Mouse (Mus musculus) layer of hippocampus, adult 6 months (tissue): ENCODE measurements around the gene Slc4a11. TPM values are rescaled to one million over a fixed set of nuclear protein-coding genes. Genes with fewer than 3 reads are reported as not detected.

Source experiments
- long read RNA-seq, 2 experiments: library from polyadenylated mRNA; unstranded; transcript quantifications; one replicate each; pipeline ENCODE4 v2.0.0; 2019 to 2020
- polyA plus RNA-seq: library from polyadenylated mRNA; unstranded; fragments of <200 nt; fragmentation: Nextera tagmentation; gene quantifications from 2 replicates; pipeline ENCODE4 v1.2.3, GENCODE M21; 2021

Gene Slc4a11
- polyA plus RNA-seq, result 0.28 and 1.1 TPM in 2 replicates
- long read RNA-seq, experiment 1, partial matches to known transcripts, result 0 of 1 reads
- long read RNA-seq, experiment 1, other reads (novel, unspliced or antisense), result 1 of 1 reads
- long read RNA-seq, experiment 2, partial matches to known transcripts, result 0 of 3 reads
- long read RNA-seq, experiment 2, other reads (novel, unspliced or antisense), result 1 of 3 reads

DNA sequence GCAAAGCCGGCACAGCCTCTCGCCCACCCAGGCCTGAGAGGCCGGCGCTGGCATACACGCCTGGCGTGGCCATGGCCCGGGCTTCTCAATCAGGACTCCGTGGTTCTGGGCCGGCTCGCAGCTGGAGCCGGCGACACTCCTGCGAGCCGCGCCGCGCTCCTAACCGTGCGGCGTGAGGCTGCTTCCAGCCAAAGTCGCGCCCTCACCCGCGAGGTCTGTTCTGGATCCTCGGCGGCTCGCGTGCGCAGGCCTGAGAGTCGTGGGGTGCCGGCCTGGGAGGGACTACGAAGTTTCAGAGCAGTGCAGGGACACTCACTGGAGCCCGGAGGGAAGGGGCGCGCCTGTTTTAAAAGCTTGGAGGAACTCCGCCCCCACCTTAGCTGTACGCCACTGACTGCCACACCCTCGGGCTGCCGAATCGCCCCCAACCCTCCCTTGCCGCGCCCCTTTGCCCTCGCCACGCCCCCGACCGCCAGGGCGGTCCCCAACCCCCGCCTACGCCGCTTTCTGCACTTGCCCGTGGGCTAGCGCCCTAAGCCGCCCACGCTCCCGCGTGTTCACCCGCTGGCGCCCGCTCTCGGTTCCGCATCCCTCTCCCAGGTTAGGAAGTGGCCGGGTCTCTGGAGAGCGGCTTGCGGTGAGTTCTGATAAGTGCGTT, at the start of gene Slc4a11:
Gene Slc4a11, minus strand, starts transcription at position 367 of the 658 bp plus-strand sequence.

DNA sequence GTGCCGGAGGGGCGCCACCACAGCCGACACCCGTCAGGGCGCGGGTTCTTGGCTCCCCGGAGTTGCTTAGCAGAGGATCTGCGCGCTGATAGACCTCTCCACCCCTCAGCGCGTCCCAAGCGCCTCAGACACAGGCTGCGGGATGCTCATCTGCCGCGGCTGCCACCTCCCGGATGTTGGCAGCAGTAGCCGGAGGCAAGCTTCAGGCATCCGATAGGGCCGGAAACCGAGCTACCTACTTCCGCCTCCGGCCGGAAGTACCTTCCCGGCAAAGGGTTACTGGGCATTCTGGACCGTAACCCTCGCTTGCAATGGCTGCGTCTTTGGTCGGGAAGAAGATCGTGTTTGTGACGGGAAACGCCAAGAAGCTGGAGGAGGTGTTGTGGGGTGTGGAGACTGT, 29.8 kb downstream of the Slc4a11 start, which contains the start of gene Itpa:
Gene Itpa, plus strand, starts transcription at position 52 of the 400 bp plus-strand sequence.

DNA sequence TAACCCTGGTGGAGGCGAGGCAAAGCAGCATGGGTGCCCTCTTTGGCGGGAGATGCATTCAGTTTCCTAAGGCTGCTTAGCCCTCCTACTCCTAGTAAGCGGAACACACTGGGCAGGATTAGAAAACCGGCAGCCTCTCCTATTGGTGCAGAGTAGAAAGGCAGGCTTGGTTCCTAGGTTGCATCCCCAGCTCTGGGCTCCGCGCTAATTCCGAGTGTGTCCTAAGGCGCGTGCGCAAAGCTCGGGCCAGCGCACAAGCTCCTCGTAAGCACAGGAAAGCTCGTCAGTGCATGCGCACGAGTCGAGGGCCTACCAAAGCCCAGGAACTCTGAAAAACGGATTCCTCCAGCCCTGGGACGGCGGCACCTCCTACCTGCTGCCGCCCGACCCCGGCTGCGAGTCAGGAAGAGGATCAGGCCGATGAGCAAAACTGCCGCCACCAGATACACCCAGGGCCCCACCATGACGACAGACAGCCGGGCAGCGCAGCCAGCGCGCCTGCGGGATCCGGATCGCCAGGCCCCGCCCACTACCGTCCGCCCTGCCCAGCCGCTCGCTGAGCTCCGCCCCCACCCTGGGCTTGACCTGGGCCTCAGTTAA, 33.1 kb downstream of the Slc4a11 start, which contains the start of gene Ddrgk1:
Gene Ddrgk1, minus strand, starts transcription at position 558 of the 600 bp plus-strand sequence.

DNA sequence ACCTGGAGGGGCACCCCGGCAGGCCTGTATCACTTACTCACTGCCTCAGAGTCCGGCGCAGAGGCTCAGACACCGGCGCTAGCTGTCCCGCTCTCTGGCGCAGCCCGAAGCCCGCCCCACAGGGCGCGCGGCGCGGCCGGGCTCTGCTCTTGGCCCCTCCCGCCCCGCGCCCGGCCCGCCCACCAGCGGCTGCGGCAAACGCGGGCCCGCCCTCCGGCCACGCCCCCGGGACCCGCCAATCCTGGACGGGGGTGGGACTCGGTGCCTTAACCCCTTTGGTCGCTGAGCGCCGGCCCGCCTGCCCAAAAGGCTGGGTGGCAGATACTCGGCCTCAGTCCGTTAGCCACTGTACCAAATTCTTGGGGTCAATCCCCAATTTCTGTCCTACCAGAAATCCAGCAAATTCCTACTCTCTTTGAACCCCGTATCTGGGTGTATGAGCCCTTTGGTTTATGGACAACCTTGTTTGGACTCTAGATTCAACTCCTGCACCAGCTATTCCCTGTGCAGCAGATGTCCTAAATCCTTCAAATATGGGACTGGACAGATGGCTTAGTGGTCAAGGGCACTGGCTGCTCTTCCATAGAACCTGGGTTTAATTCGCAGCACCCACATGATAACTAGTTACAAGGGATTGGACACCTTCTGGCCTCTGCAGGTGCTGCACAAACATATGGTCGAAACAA, 54.5 kb downstream of the Slc4a11 start, which contains the start of gene Lzts3:
Gene Lzts3, minus strand, starts transcription at position 120 of the 686 bp plus-strand sequence.

Other genes starting within 250 kb of the Slc4a11 start
- 31.9 and 37.4 TPM in 2 replicates for gene Ptpra, start 247.2 kb downstream of the Slc4a11 start, polyA plus RNA-seq
- gene Mrps26, start 133.8 kb downstream of the Slc4a11 start, polyA plus RNA-seq, result 148 and 163 TPM in 2 replicates
- gene Oxt, start 121.3 kb downstream of the Slc4a11 start, polyA plus RNA-seq, result 0.72 TPM in 1 of 2 replicates, not detected in the other
- gene Avp, start 115.0 kb downstream of the Slc4a11 start, polyA plus RNA-seq, result 1.1 and 2.4 TPM in 2 replicates
- gene Fastkd5, start 67.5 kb downstream of the Slc4a11 start, polyA plus RNA-seq, result 4.0 and 5.0 TPM in 2 replicates
- 9.5 and 10.4 TPM in 2 replicates for gene Ubox5, start 67.5 kb downstream of the Slc4a11 start, polyA plus RNA-seq
- 3.8 and 5.3 TPM in 2 replicates for gene Lzts3, start 54.7 kb downstream of the Slc4a11 start, polyA plus RNA-seq
- gene Ddrgk1, start 32.9 kb downstream of the Slc4a11 start, polyA plus RNA-seq, result 182 and 186 TPM in 2 replicates
- 47.2 and 58.9 TPM in 2 replicates for gene Itpa, start 29.9 kb downstream of the Slc4a11 start, polyA plus RNA-seq
- 17.6 and 21.2 TPM in 2 replicates for gene 4930402H24Rik, start 208.9 kb upstream of the Slc4a11 start, polyA plus RNA-seq
- gene Atrn, start 209.0 kb upstream of the Slc4a11 start, polyA plus RNA-seq, result 13.7 and 14.5 TPM in 2 replicates